Mouse (Mus musculus) bone marrow, adult 2 months (tissue): ENCODE data around the gene Prkcq.

Source experiments
- CTCF ChIP-seq: fragments of 200-500 bp; IDR thresholded peaks from 2 replicates; pipeline ENCODE4 v1.5.1; 2011; ENCODE audit warnings: low read length, control low read depth; ENCODE audit not compliant: control insufficient read depth, insufficient read depth
- POLR2A ChIP-seq: fragments of 200-500 bp; IDR thresholded peaks from 2 replicates; pipeline ENCODE4 v1.6.1; 2011; ENCODE audit warnings: low read depth, mild to moderate bottlenecking, control low read depth, low read length, borderline replicate concordance; ENCODE audit not compliant: control insufficient read depth

GRCm38 (mm10) chr2:11183991-11184390, 12.1 kb downstream of the Prkcq start:
- TF ChIP-seq CTCF (no peak), POLR2A (no peak)
